Mouse (Mus musculus) MEL (cell line): ENCODE data around the gene Ndufaf8. TPM values are rescaled to one million over a fixed set of nuclear protein-coding genes. Genes with fewer than 3 reads are reported as not detected.

ENCODE experiments used
- DNase-seq: peaks from one replicate; pipeline ENCODE4 v3.0.0; 2011; ENCODE audit warnings: low read depth, low spot score
- H3K27ac ChIP-seq: 2 replicates; pipeline ENCODE4 v1.5.1; 2012; ENCODE audit warnings: low read depth, mild to moderate bottlenecking, control low read depth, low read length, moderate library complexity; ENCODE audit not compliant: control insufficient read depth
- H3K27me3 ChIP-seq, 2 experiments: fragments of 150-350 bp in 1 of 2; sonication (generic) in 1 of 2; 2 replicates each; pipeline ENCODE4 v1.6.1; 2012; ENCODE audit warnings: low read length in 2 of 2, mild to moderate bottlenecking in 2 of 2, improper control_type of control experiment in 1 of 2, moderate library complexity in 1 of 2; ENCODE audit not compliant: insufficient read depth in 2 of 2, control insufficient read depth in 1 of 2
- H3K36me3 ChIP-seq, 2 experiments: 2 replicates each; pipeline ENCODE4 v1.6.1; 2012 to 2014; ENCODE audit warnings: low read length in 2 of 2, improper control_type of control experiment in 1 of 2, inconsistent platforms in 1 of 2, mild to moderate bottlenecking in 1 of 2; ENCODE audit not compliant: insufficient read depth in 2 of 2, control insufficient read depth in 1 of 2
- H3K4me1 ChIP-seq, 2 experiments: fragments of 150-350 bp in 1 of 2; sonication (generic) in 1 of 2; 2 replicates each; pipeline ENCODE4 v1.6.1; 2012; ENCODE audit warnings: low read length in 2 of 2, improper control_type of control experiment in 1 of 2, mild to moderate bottlenecking in 1 of 2; ENCODE audit not compliant: insufficient read depth in 2 of 2, control insufficient read depth in 1 of 2
- H3K4me3 ChIP-seq, 2 experiments: fragments of 150-350 bp in 1 of 2; sonication (generic) in 1 of 2; 2 replicates each; pipeline ENCODE4 v1.5.1; 2012; ENCODE audit warnings: low read depth in 2 of 2, low read length in 2 of 2, mild to moderate bottlenecking in 2 of 2, moderate library complexity in 2 of 2, control low read depth in 1 of 2, improper control_type of control experiment in 1 of 2; ENCODE audit not compliant: control insufficient read depth in 1 of 2, insufficient read depth in 1 of 2
- H3K79me2 ChIP-seq: 2 replicates; pipeline ENCODE4 v1.6.1; 2012; ENCODE audit warnings: mild to moderate bottlenecking, low read length, moderate library complexity; ENCODE audit not compliant: control insufficient read depth, poor library complexity, insufficient read depth
- H3K9ac ChIP-seq: 2 replicates; pipeline ENCODE4 v1.6.1; 2012; ENCODE audit warnings: low read depth, mild to moderate bottlenecking, control low read depth, low read length, moderate library complexity; ENCODE audit not compliant: control insufficient read depth, poor library complexity, severe bottlenecking
- H3K9me3 ChIP-seq: fragments of 150-350 bp; sonication (generic); replicated peaks from 2 replicates; pipeline ENCODE4 v1.6.1; 2012; ENCODE audit warnings: mild to moderate bottlenecking, low read length, improper control_type of control experiment, moderate library complexity; ENCODE audit not compliant: insufficient read depth
- CTCF ChIP-seq, 3 experiments: IDR thresholded peaks in 2 of 3; conservative IDR thresholded peaks in 1 of 3; 2 replicates each; pipeline ENCODE4 v1.5.1; 2011 to 2012; ENCODE audit warnings: low read length in 3 of 3, low read depth in 2 of 3, mild to moderate bottlenecking in 2 of 3, improper control_type of control experiment in 1 of 3, inconsistent platforms in 1 of 3, mixed read lengths in 1 of 3, moderate library complexity in 1 of 3; ENCODE audit not compliant: control insufficient read depth in 1 of 3, insufficient read depth in 1 of 3, poor library complexity in 1 of 3, severe bottlenecking in 1 of 3
- E2F4 ChIP-seq: IDR thresholded peaks from 2 replicates; pipeline ENCODE4 v1.6.1; 2011; ENCODE audit warnings: low read depth, low read length, improper control_type of control experiment, borderline replicate concordance
- GABPA ChIP-seq: IDR thresholded peaks from 2 replicates; pipeline ENCODE4 v1.6.1; 2012; ENCODE audit warnings: low read depth, mild to moderate bottlenecking, inconsistent platforms, low read length, improper control_type of control experiment, moderate library complexity
- HCFC1 ChIP-seq: IDR thresholded peaks from 2 replicates; pipeline ENCODE4 v1.6.1; 2012; ENCODE audit warnings: low read depth, mild to moderate bottlenecking, inconsistent platforms, low read length, improper control_type of control experiment, moderate library complexity
- JUND ChIP-seq: IDR thresholded peaks from 2 replicates; pipeline ENCODE4 v1.6.1; 2011; ENCODE audit warnings: low read depth, mild to moderate bottlenecking, improper control_type of control experiment, low read length
- KAT2A ChIP-seq: conservative IDR thresholded peaks from 2 replicates; pipeline ENCODE4 v1.6.1; 2012; ENCODE audit warnings: low read depth, low read length, improper control_type of control experiment, inconsistent platforms
- NRF1 ChIP-seq: IDR thresholded peaks from 2 replicates; pipeline ENCODE4 v1.6.1; 2014; ENCODE audit warnings: low read depth, mild to moderate bottlenecking, inconsistent platforms, low read length, improper control_type of control experiment, moderate library complexity; ENCODE audit not compliant: poor library complexity, insufficient read depth, severe bottlenecking
- POLR2A ChIP-seq, 2 experiments: IDR thresholded peaks; 2 replicates each; pipeline ENCODE4 v1.6.1; 2011 to 2012; ENCODE audit warnings: low read length in 2 of 2, mild to moderate bottlenecking in 2 of 2, control low read depth in 1 of 2, improper control_type of control experiment in 1 of 2, low read depth in 1 of 2, moderate library complexity in 1 of 2; ENCODE audit not compliant: control insufficient read depth in 1 of 2, insufficient read depth in 1 of 2, poor library complexity in 1 of 2
- POLR2AphosphoS5 ChIP-seq: IDR thresholded peaks from 2 replicates; pipeline ENCODE4 v1.6.1; 2012; ENCODE audit warnings: low read depth, borderline replicate concordance, mild to moderate bottlenecking, inconsistent platforms, low read length, moderate library complexity, mixed read lengths
- RCOR1 ChIP-seq: IDR thresholded peaks from 2 replicates; pipeline ENCODE4 v1.6.1; 2012; ENCODE audit warnings: low read depth, mild to moderate bottlenecking, inconsistent platforms, low read length, improper control_type of control experiment
- SMC3 ChIP-seq: IDR thresholded peaks from 2 replicates; pipeline ENCODE4 v1.6.1; 2011; ENCODE audit warnings: low read depth, low read length, improper control_type of control experiment
- UBTF ChIP-seq: IDR thresholded peaks from 2 replicates; pipeline ENCODE4 v1.6.1; 2012; ENCODE audit warnings: low read depth, mild to moderate bottlenecking, inconsistent platforms, low read length, improper control_type of control experiment, moderate library complexity, borderline replicate concordance; ENCODE audit not compliant: insufficient read depth
- USF1 ChIP-seq: IDR thresholded peaks from 2 replicates; pipeline ENCODE4 v1.6.1; 2014; ENCODE audit warnings: low read depth, mild to moderate bottlenecking, inconsistent platforms, low read length, improper control_type of control experiment, moderate library complexity
- USF2 ChIP-seq, 2 experiments: IDR thresholded peaks; 2 replicates each; pipeline ENCODE4 v1.6.1; 2011 to 2012; ENCODE audit warnings: improper control_type of control experiment in 2 of 2, low read length in 2 of 2, borderline replicate concordance in 1 of 2, inconsistent platforms in 1 of 2, low read depth in 1 of 2, mild to moderate bottlenecking in 1 of 2; ENCODE audit not compliant: insufficient read depth in 1 of 2
- ZC3H11A ChIP-seq: IDR thresholded peaks from 2 replicates; pipeline ENCODE4 v1.6.1; 2012; ENCODE audit warnings: low read depth, mild to moderate bottlenecking, inconsistent platforms, low read length, improper control_type of control experiment
- ZKSCAN1 ChIP-seq: IDR thresholded peaks from 2 replicates; pipeline ENCODE4 v1.6.1; 2012; ENCODE audit warnings: low read depth, mild to moderate bottlenecking, inconsistent platforms, low read length, improper control_type of control experiment, moderate library complexity
- polyA plus RNA-seq, 2 experiments: library from polyadenylated mRNA; stranded (reverse) in 1 of 2; unstranded in 1 of 2; fragments of >175 nt in 1 of 2; fragments of >200 nt in 1 of 2; gene quantifications; 2 replicates each; pipeline versions ENCODE4 v1.2.1 to v1.2.4; 2012; ENCODE audit warnings: low replicate concordance in 2 of 2, low read depth in 1 of 2; ENCODE audit not compliant: insufficient read length in 2 of 2, insufficient read depth in 1 of 2, missing spikeins in 1 of 2
- total RNA-seq: library from RNA; depleted of rRNA; stranded (reverse); fragments of 300-350 nt; gene quantifications from 2 replicates; pipeline ENCODE4 v1.2.3, GENCODE M21; 2012

Gene Ndufaf8
- total and polyA plus RNA-seq, 3 experiments, result 77.6 to 120 TPM; not detected in 1

- Histone ChIP-seq H3K9me3 (no peaks in the 10 kb centered on the region), H3K4me3 (no peak overlapping the region), H3K27ac (no peak overlapping the region), H3K9ac (no peak overlapping the region), H3K27me3 (no peaks in the 10 kb centered on the region), H3K36me3 (no peaks in the 10 kb centered on the region), H3K79me2 (no peaks in the 10 kb centered on the region), H3K4me1 (no peaks in the 10 kb centered on the region)
- no peak for TF ChIP-seq GABPA
- TF ChIP-seq POLR2A (IDR thresholded peaks at IDR 0.05; ENCODE audit: control insufficient read depth in 1 of 2, insufficient read depth in 1 of 2, low read depth in 1 of 2, low read length in 2 of 2, poor library complexity in 1 of 2), result no peak
- TF ChIP-seq RCOR1, result no peak
- TF ChIP-seq UBTF, result no peak
- no peak for TF ChIP-seq JUND
- no peak for TF ChIP-seq HCFC1
- no peak for TF ChIP-seq CTCF (IDR thresholded peaks at IDR 0.05 in 2 of 3, conservative IDR thresholded peaks at IDR 0.05 in 1 of 3; ENCODE audit: control insufficient read depth in 1 of 3, insufficient read depth in 1 of 3, low read depth in 2 of 3, low read length in 3 of 3, poor library complexity in 1 of 3, severe bottlenecking in 1 of 3)
- TF ChIP-seq POLR2AphosphoS5, result no peak
- no peak for TF ChIP-seq USF2 (IDR thresholded peaks at IDR 0.05; ENCODE audit: borderline replicate concordance in 1 of 2, insufficient read depth in 1 of 2, low read depth in 1 of 2, low read length in 2 of 2)
- TF ChIP-seq ZKSCAN1, result no peak
- DNase-seq, result no peak
Measured at GRCm38 (mm10) chr11:120070286-120070930, 28.3 kb upstream of the Ndufaf8 start.

GRCm38 (mm10) chr11:120071065-120071464 lies 27.7 kb upstream of the Ndufaf8 start:
- Histone ChIP-seq H3K36me3 (no peaks in the 10 kb centered on the region), H3K27me3 (no peaks in the 10 kb centered on the region)

More at GRCm38 (mm10) chr11:120071065-120071464, 27.7 kb upstream of the Ndufaf8 start:
- no peak overlapping the region for H3K9ac ChIP-seq
- H3K4me1 ChIP-seq, result no peaks in the 10 kb centered on the region
- H3K79me2 ChIP-seq, result no peaks in the 10 kb centered on the region
- TF ChIP-seq JUND (no peak), ZC3H11A (no peak), KAT2A (no peak), ZKSCAN1 (no peak), NRF1 (no peak), E2F4 (no peak), SMC3 (no peak), UBTF (no peak), USF1 (no peak)
- H3K4me3 ChIP-seq, result no peak overlapping the region
- DNase-seq, result no peak
- no peak overlapping the region for H3K27ac ChIP-seq
- no peaks in the 10 kb centered on the region for H3K9me3 ChIP-seq
